Mouse (Mus musculus): ENCODE measurements around the gene Vmn1r199. TPM values are rescaled to one million over a fixed set of nuclear protein-coding genes. Genes with fewer than 3 reads are reported as not detected.
"Not testable (repeated sequence)": the region's sequence is repeated elsewhere in the genome, so short reads cannot be mapped to it uniquely, and the experiment has no call there.

Vmn1r199 gene
- polyA plus RNA-seq (2012; rRNA removed): not detected in 2 replicates

DNA sequence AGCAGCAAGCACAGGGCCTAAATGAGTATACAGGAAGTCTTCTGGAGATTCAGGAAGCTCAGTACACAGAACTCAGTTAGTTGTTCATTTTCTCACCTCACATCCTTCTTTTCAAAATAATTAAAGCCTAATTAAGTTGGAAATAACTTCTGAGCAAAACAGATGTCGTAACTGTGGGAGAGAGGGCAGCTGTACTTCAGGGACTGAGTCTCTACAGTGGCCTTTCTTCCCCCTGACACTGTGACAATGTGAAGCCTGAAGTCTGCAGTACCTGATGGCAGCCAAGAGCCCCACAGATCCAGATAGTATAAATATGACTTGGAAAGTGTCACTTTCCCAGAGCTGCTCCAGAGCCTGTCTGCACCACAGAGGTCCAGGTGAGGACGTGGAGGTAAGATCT, at the start of gene Vmn1r199:
Vmn1r199 (plus strand) TSS at position 301 of the 400 bp plus-strand sequence.
- H3K4me3 ChIP-seq (ENCODE audit: insufficient read depth, low read length): no peak within 1 kb of the TSS
- TF ChIP-seq CTCF (IDR thresholded peaks at IDR 0.05; ENCODE audit: extremely low read depth, insufficient read depth, low read length) (no peak), POLR2A (IDR thresholded peaks at IDR 0.05; ENCODE audit: extremely low read depth, insufficient read depth, low read length) (no peak)
- H3K27ac ChIP-seq (ENCODE audit: insufficient read depth, low read length): no peak within 1 kb of the TSS
- H3K4me1 ChIP-seq (ENCODE audit: control insufficient read depth, insufficient read depth, low read length): peaks cover 4% of the 10 kb centered on the region

GRCm38 (mm10) chr13:22333269-22333668, 46.3 kb upstream of the Vmn1r199 start:
- H3K27ac ChIP-seq (ENCODE audit: insufficient read depth, low read length): no peak overlapping the region
- no peak for TF ChIP-seq CTCF (IDR thresholded peaks at IDR 0.05; ENCODE audit: extremely low read depth, insufficient read depth, low read length)
- no peak for TF ChIP-seq POLR2A (IDR thresholded peaks at IDR 0.05; ENCODE audit: extremely low read depth, insufficient read depth, low read length)
- H3K4me3 ChIP-seq (ENCODE audit: insufficient read depth, low read length): no peak overlapping the region
- no peaks in the 10 kb centered on the region for H3K4me1 ChIP-seq (ENCODE audit: control insufficient read depth, insufficient read depth, low read length)

DNA sequence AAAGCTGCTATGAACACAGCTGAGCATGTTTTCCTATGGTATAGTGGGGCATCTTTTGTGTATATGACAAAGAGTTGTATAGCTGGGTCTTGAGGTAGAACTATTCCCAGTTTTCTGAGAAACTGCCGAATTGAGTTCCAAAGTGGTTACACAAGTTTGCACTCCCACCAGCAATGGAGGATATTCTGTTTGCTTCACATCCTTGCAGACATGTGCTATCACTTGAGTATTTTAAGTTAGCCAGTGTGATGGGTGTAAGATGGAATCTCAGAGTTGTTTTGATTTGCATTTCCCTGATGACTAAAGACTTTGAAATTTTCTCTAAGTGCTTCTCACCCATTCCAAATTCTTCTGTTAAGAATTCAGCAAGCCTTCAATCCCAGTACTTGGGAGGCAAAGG, 44.1 kb upstream of the Vmn1r199 start:
- H3K27ac ChIP-seq (ENCODE audit: insufficient read depth, low read length): no peak overlapping the region
- TF ChIP-seq CTCF (IDR thresholded peaks at IDR 0.05; ENCODE audit: extremely low read depth, insufficient read depth, low read length) (no peak), POLR2A (IDR thresholded peaks at IDR 0.05; ENCODE audit: extremely low read depth, insufficient read depth, low read length) (no peak)

GRCm38 (mm10) chr13:22350064-22350463, 29.6 kb upstream of the Vmn1r199 start, which contains the start of gene Vmn1r198:
Gene Vmn1r198, plus strand, starts transcription at chr13:22350364.
- Histone ChIP-seq H3K4me3 (ENCODE audit: insufficient read depth, low read length) (no peak within 1 kb of the TSS), H3K27ac (ENCODE audit: insufficient read depth, low read length) (no peak within 1 kb of the TSS), H3K4me1 (ENCODE audit: control insufficient read depth, insufficient read depth, low read length) (no peaks in the 10 kb centered on the region)
- TF ChIP-seq POLR2A (IDR thresholded peaks at IDR 0.05; ENCODE audit: extremely low read depth, insufficient read depth, low read length): no peak
- no peak for TF ChIP-seq CTCF (IDR thresholded peaks at IDR 0.05; ENCODE audit: extremely low read depth, insufficient read depth, low read length)

More for the DNA sequence above, 44.1 kb upstream of the Vmn1r199 start:
- H3K4me3 ChIP-seq (ENCODE audit: insufficient read depth, low read length): no peak overlapping the region
- no peaks in the 10 kb centered on the region for H3K4me1 ChIP-seq (ENCODE audit: control insufficient read depth, insufficient read depth, low read length)

- Histone ChIP-seq H3K4me3 (ENCODE audit: insufficient read depth, low read length) (no peak overlapping the region), H3K27ac (ENCODE audit: insufficient read depth, low read length) (no peak overlapping the region), H3K4me1 (ENCODE audit: control insufficient read depth, insufficient read depth, low read length) (no peaks in the 10 kb centered on the region)
- no peak for TF ChIP-seq CTCF (IDR thresholded peaks at IDR 0.05; ENCODE audit: extremely low read depth, insufficient read depth, low read length)
- TF ChIP-seq POLR2A (IDR thresholded peaks at IDR 0.05; ENCODE audit: extremely low read depth, insufficient read depth, low read length): no peak
Measured at GRCm38 (mm10) chr13:22350813-22351212, 28.8 kb upstream of the Vmn1r199 start.

- not testable (repeated sequence) for H3K4me1 ChIP-seq (ENCODE audit: control insufficient read depth, insufficient read depth, low read length); H3K4me3 ChIP-seq (ENCODE audit: insufficient read depth, low read length)
- peak overlapping the region; percentile 71 for H3K27ac ChIP-seq (ENCODE audit: insufficient read depth, low read length)
Measured at GRCm38 (mm10) chr13:22381128-22381527, 1.5 kb downstream of the Vmn1r199 start.

DNA sequence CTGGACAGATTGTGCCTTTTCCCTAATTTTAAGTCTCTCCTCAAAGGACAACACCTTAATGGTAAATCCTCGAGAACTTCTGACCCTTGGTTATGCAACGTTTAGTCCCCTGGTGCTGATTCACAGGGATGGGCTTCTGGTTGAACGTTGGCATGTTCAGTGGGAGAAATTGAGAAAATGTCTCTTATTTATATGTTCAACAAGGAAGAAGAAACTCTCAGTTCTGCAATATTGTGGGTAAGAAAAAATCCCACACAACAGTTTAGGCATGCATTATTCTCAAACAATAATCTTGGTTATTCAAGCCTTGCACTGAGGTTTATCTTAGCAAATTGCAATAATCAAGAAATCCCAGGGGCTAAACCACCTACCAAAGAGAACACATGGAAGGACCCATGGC, 3.8 kb downstream of the Vmn1r199 start:
- no peak for TF ChIP-seq POLR2A (IDR thresholded peaks at IDR 0.05; ENCODE audit: extremely low read depth, insufficient read depth, low read length)
- no peak for TF ChIP-seq CTCF (IDR thresholded peaks at IDR 0.05; ENCODE audit: extremely low read depth, insufficient read depth, low read length)
- peaks cover 4% of the 10 kb centered on the region for H3K4me1 ChIP-seq (ENCODE audit: control insufficient read depth, insufficient read depth, low read length)
- no peak overlapping the region for H3K27ac ChIP-seq (ENCODE audit: insufficient read depth, low read length)
- H3K4me3 ChIP-seq (ENCODE audit: insufficient read depth, low read length): no peak overlapping the region

- Histone ChIP-seq H3K27ac (ENCODE audit: insufficient read depth, low read length) (no peak overlapping the region), H3K4me1 (ENCODE audit: control insufficient read depth, insufficient read depth, low read length) (no peaks in the 10 kb centered on the region), H3K4me3 (ENCODE audit: insufficient read depth, low read length) (no peak overlapping the region)
- TF ChIP-seq POLR2A (IDR thresholded peaks at IDR 0.05; ENCODE audit: extremely low read depth, insufficient read depth, low read length): no peak
- TF ChIP-seq CTCF (IDR thresholded peaks at IDR 0.05; ENCODE audit: extremely low read depth, insufficient read depth, low read length): no peak
Measured at GRCm38 (mm10) chr13:22387050-22387449, 7.4 kb downstream of the Vmn1r199 start.

DNA sequence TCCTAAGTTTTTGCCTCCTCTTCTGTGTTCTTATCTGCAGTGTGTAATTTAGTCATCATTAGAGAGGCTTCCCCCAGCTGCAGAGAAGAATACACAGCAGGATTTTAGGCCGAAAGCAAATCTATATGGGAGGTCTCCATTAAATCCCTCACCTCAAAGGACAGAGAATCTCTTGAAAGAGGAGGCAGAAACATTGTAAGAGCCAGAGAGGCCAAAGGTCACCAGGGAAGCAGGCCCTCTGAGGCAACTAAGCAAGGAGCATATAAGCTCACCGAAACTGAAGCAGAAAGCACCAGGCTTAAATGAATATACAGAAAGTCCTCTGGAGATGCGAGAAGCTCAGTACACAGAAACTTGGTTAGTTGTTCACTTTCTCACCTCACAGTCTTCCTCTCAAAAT, 10.5 kb downstream of the Vmn1r199 start, which contains the start of gene Vmn1r200:
Vmn1r200 (plus strand) TSS at position 301 of the 400 bp plus-strand sequence.
- Histone ChIP-seq H3K4me1 (ENCODE audit: control insufficient read depth, insufficient read depth, low read length) (no peaks in the 10 kb centered on the region), H3K4me3 (ENCODE audit: insufficient read depth, low read length) (no peak within 1 kb of the TSS), H3K27ac (ENCODE audit: insufficient read depth, low read length) (no peak within 1 kb of the TSS)
- TF ChIP-seq POLR2A (IDR thresholded peaks at IDR 0.05; ENCODE audit: extremely low read depth, insufficient read depth, low read length): no peak
- TF ChIP-seq CTCF (IDR thresholded peaks at IDR 0.05; ENCODE audit: extremely low read depth, insufficient read depth, low read length): no peak

DNA sequence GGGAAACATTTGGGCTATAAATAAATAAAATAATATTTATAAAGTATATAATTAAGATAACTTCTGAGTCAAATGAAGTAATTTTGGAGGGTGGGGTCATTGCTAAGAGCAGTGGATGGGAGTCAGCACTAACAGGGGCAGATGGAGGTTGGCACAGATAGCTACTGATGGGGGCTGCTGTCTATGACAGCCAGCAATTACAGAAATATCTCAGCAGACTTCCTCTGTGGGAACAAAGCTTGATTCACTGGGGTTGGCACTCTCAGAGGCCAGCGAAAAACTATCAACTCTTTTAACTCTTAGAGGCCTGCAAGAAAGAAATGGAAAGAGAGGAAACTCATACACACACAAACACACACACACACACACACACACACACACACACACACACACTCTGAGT, 23.4 kb downstream of the Vmn1r199 start:
- TF ChIP-seq POLR2A (IDR thresholded peaks at IDR 0.05; ENCODE audit: extremely low read depth, insufficient read depth, low read length) (no peak), CTCF (IDR thresholded peaks at IDR 0.05; ENCODE audit: extremely low read depth, insufficient read depth, low read length) (no peak)
- H3K4me3 ChIP-seq (ENCODE audit: insufficient read depth, low read length): no peak overlapping the region
- no peaks in the 10 kb centered on the region for H3K4me1 ChIP-seq (ENCODE audit: control insufficient read depth, insufficient read depth, low read length)
- no peak overlapping the region for H3K27ac ChIP-seq (ENCODE audit: insufficient read depth, low read length)

Other genes with a start within 250 kb of the Vmn1r199 start
- gene Vmn1r191, start 195.8 kb upstream of the Vmn1r199 start, polyA plus RNA-seq (2012; rRNA removed): not detected in 2 replicates
- not detected in 2 replicates for gene Vmn1r192, start 188.7 kb upstream of the Vmn1r199 start, polyA plus RNA-seq (2012; rRNA removed)
- not detected in 2 replicates for gene Vmn1r193, start 156.7 kb upstream of the Vmn1r199 start, polyA plus RNA-seq (2012; rRNA removed)
- gene Vmn1r194, start 135.6 kb upstream of the Vmn1r199 start, polyA plus RNA-seq (2012; rRNA removed): not detected in 2 replicates
- not detected in 2 replicates for gene Vmn1r195, start 109.3 kb upstream of the Vmn1r199 start, polyA plus RNA-seq (2012; rRNA removed)
- gene Vmn1r196, start 89.9 kb upstream of the Vmn1r199 start, polyA plus RNA-seq (2012; rRNA removed): not detected in 2 replicates
- not detected in 2 replicates for gene Vmn1r197, start 55.2 kb upstream of the Vmn1r199 start, polyA plus RNA-seq (2012; rRNA removed)
- gene Vmn1r198, start 29.5 kb upstream of the Vmn1r199 start, polyA plus RNA-seq (2012; rRNA removed): not detected in 2 replicates
- gene Vmn1r200, start 10.6 kb downstream of the Vmn1r199 start, polyA plus RNA-seq (2012; rRNA removed): not detected in 2 replicates
- not detected in 2 replicates for gene Vmn1r201, start 92.1 kb downstream of the Vmn1r199 start, polyA plus RNA-seq (2012; rRNA removed)
- not detected in 2 replicates for gene Vmn1r202, start 125.6 kb downstream of the Vmn1r199 start, polyA plus RNA-seq (2012; rRNA removed)
- not detected in 2 replicates for gene Vmn1r203, start 138.3 kb downstream of the Vmn1r199 start, polyA plus RNA-seq (2012; rRNA removed)
- gene Vmn1r204, start 173.4 kb downstream of the Vmn1r199 start, polyA plus RNA-seq (2012; rRNA removed): not detected in 2 replicates
- gene Vmn1r205, start 213.2 kb downstream of the Vmn1r199 start, polyA plus RNA-seq (2012; rRNA removed): not detected in 2 replicates
- gene Vmn1r206, start 244.4 kb downstream of the Vmn1r199 start, polyA plus RNA-seq (2012; rRNA removed): 0.19 TPM in 1 of 2 replicates, not detected in the other